Mouse (Mus musculus): ENCODE measurements around the gene Gm21761. TPM values are rescaled to one million over a fixed set of nuclear protein-coding genes. Genes with fewer than 3 reads are reported as not detected.

Gene Gm21761
- not detected in 4 replicates for total RNA-seq (2023)

GRCm38 (mm10) chr13:119929172-119929571 is at the start of gene Gm21761:
Gene Gm21761 (minus strand): TSS chr13:119929272.

DNA sequence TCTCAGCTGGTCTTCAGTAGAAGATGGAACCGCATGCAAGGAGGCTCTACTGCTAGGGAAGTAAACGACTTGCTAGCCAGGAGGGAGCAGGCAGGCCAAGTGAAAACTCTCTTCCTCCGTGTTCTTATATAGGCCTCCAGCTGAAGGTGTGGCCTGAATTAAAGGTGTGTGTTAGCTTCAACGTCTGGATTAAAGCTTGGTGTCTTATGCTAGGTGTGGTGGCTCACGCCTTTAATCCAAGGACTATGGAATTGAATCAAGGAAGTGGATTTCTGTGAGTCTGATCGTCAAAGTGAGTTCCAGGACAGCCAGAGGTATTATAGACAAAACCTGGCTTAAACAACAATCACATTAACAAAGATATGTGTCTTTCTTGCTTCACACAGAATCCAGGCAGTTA is 21.6 kb upstream of the Gm21761 start, which contains the start of gene B020031M17Rik:
B020031M17Rik (minus strand) TSS at position 101 of the 400 bp plus-strand sequence.

DNA sequence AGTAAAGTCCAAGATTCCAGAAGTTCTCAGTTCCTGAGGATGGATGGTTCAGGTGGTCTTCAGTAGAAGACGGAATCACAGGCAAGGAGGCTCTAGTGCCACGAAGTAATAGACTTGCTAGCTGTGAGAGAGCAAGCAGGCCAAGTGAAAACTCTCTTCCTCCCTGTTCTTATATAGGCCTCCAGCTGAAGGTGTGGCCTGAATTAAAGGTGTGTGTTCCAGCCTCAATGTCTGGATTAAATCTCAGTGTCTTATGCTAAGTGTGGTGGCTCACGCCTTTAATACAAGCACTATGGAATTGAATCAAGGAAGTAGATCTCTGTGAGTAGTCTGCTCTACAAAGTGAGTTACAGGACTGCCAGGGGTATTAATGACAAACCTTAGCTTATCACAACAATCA is 34.4 kb downstream of the Gm21761 start, which contains the start of gene Tcstv1:
Tcstv1 (minus strand) TSS at position 101 of the 400 bp plus-strand sequence.

Other genes with a start within 250 kb of the Gm21761 start
- 28.0 to 34.2 TPM (median 30.0 TPM) in 4 replicates for gene Hmgcs1, start 238.9 kb downstream of the Gm21761 start, total RNA-seq (2023)
- gene Nim1k, start 173.4 kb downstream of the Gm21761 start, total RNA-seq (2023): 0.14 to 0.33 TPM (median 0.29 TPM) in 4 replicates
- 73.4 to 81.7 TPM (median 76.3 TPM) in 4 replicates for gene Zfp131, start 138.4 kb downstream of the Gm21761 start, total RNA-seq (2023)
- gene AF067063, start 99.1 kb downstream of the Gm21761 start, total RNA-seq (2023): not detected in 4 replicates
- gene D13Ertd608e, start 93.3 kb downstream of the Gm21761 start, total RNA-seq (2023): not detected in 4 replicates
- not detected in 4 replicates for gene Tcstv1, start 34.5 kb downstream of the Gm21761 start, total RNA-seq (2023)
- not detected in 4 replicates for gene B020031M17Rik, start 21.5 kb upstream of the Gm21761 start, total RNA-seq (2023)
- not detected in 4 replicates for gene Gm36079, start 97.7 kb upstream of the Gm21761 start, total RNA-seq (2023)
- not detected in 4 replicates for gene Gm21188, start 122.9 kb upstream of the Gm21761 start, total RNA-seq (2023)
- not detected in 4 replicates for gene Gm20767, start 211.0 kb upstream of the Gm21761 start, total RNA-seq (2023)
- not detected in 4 replicates for gene Gm21818, start 243.2 kb upstream of the Gm21761 start, total RNA-seq (2023)